Mouse (Mus musculus) kidney, embryonic 14.5 days (tissue): ENCODE data around the gene 2810459M11Rik. TPM values are rescaled to one million over a fixed set of nuclear protein-coding genes. Genes with fewer than 3 reads are reported as not detected.

ENCODE experiments used
- ATAC-seq: fragments of 200-750 bp; cut with Nextera tagmentation; 2 replicates; pipeline ENCODE4 v1.8.0; 2017; ENCODE audit warnings: moderate number of reproducible peaks, mild to moderate bottlenecking, moderate TSS enrichment, moderate library complexity; ENCODE audit not compliant: low FRiP score, low TSS enrichment
- H3K27ac ChIP-seq: fragments of 300-500 bp; sonication (generic); 2 replicates; pipeline ENCODE4 v1.5.1; 2014; ENCODE audit warnings: low read depth, mild to moderate bottlenecking, low read length, moderate library complexity, mixed read lengths
- H3K27me3 ChIP-seq: fragments of 300-500 bp; sonication (generic); 2 replicates; pipeline ENCODE4 v1.6.1; 2014; ENCODE audit warnings: mild to moderate bottlenecking, low read length; ENCODE audit not compliant: control insufficient read depth, insufficient read depth
- H3K36me3 ChIP-seq: fragments of 300-500 bp; sonication (generic); 2 replicates; pipeline ENCODE4 v1.6.1; 2014; ENCODE audit warnings: low read length, mixed read lengths; ENCODE audit not compliant: control insufficient read depth, insufficient read depth
- H3K4me1 ChIP-seq: fragments of 300-500 bp; sonication (generic); 2 replicates; pipeline ENCODE4 v1.6.1; 2014; ENCODE audit warnings: low read length, mixed read lengths; ENCODE audit not compliant: control insufficient read depth, insufficient read depth
- H3K4me2 ChIP-seq: fragments of 300-500 bp; sonication (generic); replicated peaks from 2 replicates; pipeline ENCODE4 v1.6.1; 2014; ENCODE audit warnings: low read depth, mild to moderate bottlenecking, low read length
- H3K4me3 ChIP-seq: fragments of 300-500 bp; sonication (generic); 2 replicates; pipeline ENCODE4 v1.5.1; 2014; ENCODE audit warnings: mild to moderate bottlenecking, low read length
- H3K9ac ChIP-seq: fragments of 300-500 bp; sonication (generic); 2 replicates; pipeline ENCODE4 v1.6.1; 2014; ENCODE audit warnings: low read depth, mild to moderate bottlenecking, low read length, moderate library complexity
- H3K9me3 ChIP-seq: fragments of 300-500 bp; sonication (generic); 2 replicates; pipeline ENCODE4 v1.6.1; 2016; ENCODE audit warnings: low read length; ENCODE audit not compliant: control insufficient read depth
- WGBS: fragments of 180-500 bp; shearing (Covaris S2); extraction: QIAGEN DNeasy Blood & Tissue Kit; methylation state at CpG from one replicate; pipeline ENCODE4 v1.1.7; 2014; 5-methylcytosine and 5-hydroxymethylcytosine counted together
- polyA plus RNA-seq: library from polyadenylated mRNA; unstranded; fragments of >200 nt; fragmentation: Nextera tagmentation; extraction: Ambion mirVana; gene quantifications from 2 replicates; pipeline ENCODE4 v1.2.1, GENCODE M21; 2014

2810459M11Rik gene
- polyA plus RNA-seq, 1 experiment from 2014 or later = 1.7 TPM

DNA sequence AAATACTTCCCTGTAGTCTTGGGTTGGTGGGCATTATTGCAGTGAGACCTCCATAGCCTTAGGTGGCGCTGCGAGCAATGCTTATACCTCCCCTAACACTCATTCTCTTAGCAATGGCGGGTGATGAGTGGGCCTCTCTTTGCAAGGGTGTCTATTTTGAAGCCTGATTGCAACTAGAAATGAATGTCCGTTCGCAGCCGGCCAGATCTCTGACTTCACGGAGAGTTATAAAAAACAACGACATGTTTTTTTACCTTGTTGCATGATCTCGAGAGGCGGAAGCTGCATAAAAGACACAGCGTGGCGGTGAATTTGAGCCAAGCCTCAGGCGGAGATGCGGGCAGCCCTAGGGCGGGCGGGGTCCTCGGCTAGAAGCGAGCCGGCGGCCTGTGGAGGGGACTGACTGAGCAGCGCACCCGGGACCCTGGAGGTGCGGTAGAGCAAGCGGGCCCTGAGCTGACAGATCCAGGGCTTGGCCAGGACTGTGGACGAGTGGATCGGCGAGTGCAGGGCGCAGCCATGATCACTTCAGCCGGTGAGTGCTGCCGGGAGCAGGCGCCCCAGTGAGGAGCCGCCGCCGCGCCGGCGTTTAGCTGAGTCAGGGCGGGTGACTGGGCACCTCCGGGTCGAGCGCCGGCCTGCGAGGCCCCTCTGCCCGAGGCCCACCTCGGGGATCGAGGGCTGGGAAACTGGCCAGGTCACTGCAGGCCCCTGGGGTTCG lies 18.8 kb downstream of the 2810459M11Rik start, which contains the start of gene Psmd1:
Psmd1 (plus strand) TSS at position 117 of the 721 bp plus-strand sequence.
- H3K9me3 ChIP-seq = no peaks in the 10 kb centered on the region

DNA sequence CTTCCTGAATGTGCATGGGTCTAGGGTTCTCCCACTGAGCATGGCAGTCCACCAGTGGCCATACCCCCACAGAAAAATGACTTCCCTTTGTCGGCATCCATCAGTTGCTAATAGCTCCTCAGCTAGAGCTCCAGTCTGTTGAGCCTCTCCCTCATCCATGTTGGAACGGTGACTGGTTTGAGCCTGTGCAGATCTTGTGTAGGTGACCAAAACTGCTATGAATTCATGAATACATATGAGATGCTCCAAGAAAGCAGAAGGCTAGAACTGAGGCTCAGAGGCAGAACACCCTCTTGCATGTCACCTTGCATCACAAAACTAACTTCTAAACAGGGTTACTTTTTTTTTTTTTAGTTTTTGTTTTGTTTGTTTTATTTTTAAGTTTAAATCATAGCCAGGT lies 30.9 kb downstream of the 2810459M11Rik start:
- 92% methylated on average over 2 of the region's 2 CpGs for WGBS
- Histone ChIP-seq H3K9me3 (no peaks in the 10 kb centered on the region), H3K27ac (no peak overlapping the region), H3K4me3 (no peak overlapping the region), H3K4me2 (no peak overlapping the region), H3K9ac (no peak overlapping the region), H3K4me1 (no peaks in the 10 kb centered on the region), H3K36me3 (peaks cover 70% of the 10 kb centered on the region), H3K27me3 (no peaks in the 10 kb centered on the region)
- no peak for ATAC-seq

More for the DNA sequence above, 18.8 kb downstream of the 2810459M11Rik start, which contains the start of gene Psmd1:
- Histone ChIP-seq H3K27me3 (no peaks in the 10 kb centered on the region), H3K4me2 (peak within 1 kb of the TSS; percentile 91), H3K27ac (peak within 1 kb of the TSS; percentile 57; the same call in 1 of the 2 replicates), H3K4me3 (peak within 1 kb of the TSS; percentile 100), H3K4me1 (peaks cover 9% of the 10 kb centered on the region), H3K9ac (peak within 1 kb of the TSS; percentile 96), H3K36me3 (no peaks in the 10 kb centered on the region; the same call in 1 of the 2 replicates)
- ATAC-seq = peak; percentile 93
- under 1% methylated on average over 47 of the region's 47 CpGs for WGBS

DNA sequence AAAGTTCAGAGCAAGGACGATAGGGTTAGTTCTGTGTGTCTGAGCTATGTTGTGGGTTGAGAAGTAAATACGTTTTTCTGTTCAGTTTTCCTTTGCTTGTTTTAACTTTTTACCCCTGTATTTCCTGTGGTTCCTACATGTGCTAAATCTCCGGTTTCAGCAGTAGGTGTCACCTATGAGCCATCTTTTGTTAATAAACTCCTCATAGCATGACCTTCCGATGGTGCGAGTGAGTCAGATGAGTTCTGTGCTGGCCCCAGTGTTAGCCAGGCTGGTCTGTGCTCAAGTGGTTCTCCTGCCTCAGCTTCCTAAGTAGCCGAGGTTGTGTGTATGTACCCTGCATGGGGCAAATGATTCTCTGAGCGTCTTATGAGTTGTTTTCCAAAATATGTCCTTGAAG lies 48.8 kb downstream of the 2810459M11Rik start:
- 87% methylated on average over 7 of the region's 7 CpGs for WGBS
- Histone ChIP-seq H3K4me3 (no peak overlapping the region), H3K27ac (no peak overlapping the region), H3K4me1 (no peaks in the 10 kb centered on the region), H3K9ac (no peak overlapping the region), H3K27me3 (no peaks in the 10 kb centered on the region), H3K4me2 (no peak overlapping the region), H3K9me3 (no peaks in the 10 kb centered on the region), H3K36me3 (peaks cover 66% of the 10 kb centered on the region)
- ATAC-seq = no peak

DNA sequence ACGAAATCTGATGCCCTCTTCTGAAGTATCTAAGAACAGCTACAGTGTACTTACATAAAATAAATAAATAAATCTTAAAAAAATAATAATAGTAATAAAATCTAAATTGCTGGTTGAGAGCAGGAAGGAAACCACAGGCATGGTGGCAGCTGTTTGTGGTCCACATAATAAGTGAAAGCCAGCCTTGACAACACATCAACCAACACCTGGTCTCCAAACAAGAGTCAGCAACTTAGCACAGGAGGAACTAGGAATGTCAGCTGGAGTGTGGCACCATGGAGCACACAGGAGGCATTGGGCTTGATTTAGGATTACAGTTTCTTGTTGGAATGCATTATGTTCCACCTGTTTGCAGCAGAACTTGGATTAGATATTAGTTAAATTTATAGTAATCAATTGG lies 59.4 kb downstream of the 2810459M11Rik start:
- Histone ChIP-seq H3K4me2 (no peak overlapping the region), H3K4me3 (no peak overlapping the region), H3K27me3 (no peaks in the 10 kb centered on the region), H3K36me3 (peaks cover 12% of the 10 kb centered on the region; the same call in 1 of the 2 replicates), H3K4me1 (no peaks in the 10 kb centered on the region), H3K27ac (no peak overlapping the region), H3K9me3 (no peaks in the 10 kb centered on the region), H3K9ac (no peak overlapping the region)
- no peak for ATAC-seq
- 94% methylated on average over 1 of the region's 1 CpGs for WGBS

Other genes with a start within 250 kb of the 2810459M11Rik start
- gene Itm2c, start 151.6 kb upstream of the 2810459M11Rik start, polyA plus RNA-seq = 145 and 179 TPM in 2 replicates
- gene 4933407L21Rik, start 117.4 kb upstream of the 2810459M11Rik start, polyA plus RNA-seq = 0.85 and 1.7 TPM in 2 replicates
- 0.07 TPM in 1 of 2 replicates, not detected in the other for gene Gpr55, start 84.9 kb upstream of the 2810459M11Rik start, polyA plus RNA-seq
- gene Spata3, start 29.0 kb upstream of the 2810459M11Rik start, polyA plus RNA-seq = 0.34 TPM in 1 of 2 replicates, not detected in the other
- gene Psmd1, start 18.5 kb downstream of the 2810459M11Rik start, polyA plus RNA-seq = 135 and 207 TPM in 2 replicates
- gene Htr2b, start 66.1 kb downstream of the 2810459M11Rik start, polyA plus RNA-seq = 1.2 and 1.3 TPM in 2 replicates
- gene Gm21972, start 87.8 kb downstream of the 2810459M11Rik start, polyA plus RNA-seq = 0.53 and 0.76 TPM in 2 replicates
- gene Armc9, start 108.9 kb downstream of the 2810459M11Rik start, polyA plus RNA-seq = 18.9 and 30.5 TPM in 2 replicates